Mouse (Mus musculus) mouse trophoblast stem cell (cell line): ENCODE data around the gene Ostn.

ENCODE experiments used
- in situ Hi-C, 2 experiments: fragments of 300-500 bp; cut with MseI, MboI; formaldehyde crosslinking; loops; 2 replicates in 1 of 2; 3 replicates in 1 of 2; pipeline ENCODE4 v1.15.1; 2025

The Ostn gene

GRCm38 (mm10) chr16:27387634-27388611 is 80.6 kb downstream of the Ostn start:
- in situ Hi-C loops: no loop called here

GRCm38 (mm10) chr16:27388761-27389451 is 81.6 kb downstream of the Ostn start, which contains the start of gene Ccdc50:
Gene Ccdc50 (plus strand): TSS chr16:27388869.
- in situ Hi-C loops: no loop called here

DNA sequence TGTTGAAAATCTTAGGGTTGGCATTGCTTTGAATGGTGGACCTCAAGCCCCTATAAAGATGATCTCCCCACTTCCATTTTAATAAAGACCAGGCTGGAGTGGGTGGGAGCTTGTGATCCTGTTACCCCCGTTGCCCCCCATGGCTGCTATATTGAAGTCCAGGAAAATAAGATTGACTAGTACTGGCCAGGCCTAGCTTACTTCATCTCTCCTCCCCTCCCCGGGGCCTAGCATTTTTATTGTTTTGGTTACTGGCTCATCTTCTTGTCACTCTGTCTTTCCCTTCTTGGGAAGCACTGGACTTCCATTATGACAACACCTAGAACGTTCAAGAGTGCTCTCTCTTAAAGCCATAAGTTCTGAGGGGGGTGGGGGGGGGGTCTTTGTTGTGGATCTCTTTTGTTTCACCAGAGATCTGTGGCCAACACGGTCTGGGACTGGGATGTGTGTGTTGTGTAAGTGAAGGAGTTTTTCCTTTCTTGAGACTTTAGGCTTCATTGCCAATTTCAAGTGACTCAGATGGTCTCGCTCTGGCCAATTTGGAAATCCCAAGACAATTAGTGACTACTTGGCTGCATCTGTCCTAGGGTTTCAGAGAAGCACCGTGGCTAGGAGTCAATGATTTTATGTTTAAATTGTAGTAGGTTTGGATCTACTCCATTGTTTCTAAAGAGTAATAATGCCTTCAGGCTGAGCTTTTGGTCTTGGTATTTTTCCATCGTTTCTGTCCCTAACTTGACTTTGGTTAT is 82.4 kb downstream of the Ostn start:
- in situ Hi-C loops: no loop called here

GRCm38 (mm10) chr16:27390306-27390705 is 83.0 kb downstream of the Ostn start:
- in situ Hi-C loops: no loop called here

GRCm38 (mm10) chr16:27391845-27392244 is 84.6 kb downstream of the Ostn start:
- in situ Hi-C loops: no loop called here

DNA sequence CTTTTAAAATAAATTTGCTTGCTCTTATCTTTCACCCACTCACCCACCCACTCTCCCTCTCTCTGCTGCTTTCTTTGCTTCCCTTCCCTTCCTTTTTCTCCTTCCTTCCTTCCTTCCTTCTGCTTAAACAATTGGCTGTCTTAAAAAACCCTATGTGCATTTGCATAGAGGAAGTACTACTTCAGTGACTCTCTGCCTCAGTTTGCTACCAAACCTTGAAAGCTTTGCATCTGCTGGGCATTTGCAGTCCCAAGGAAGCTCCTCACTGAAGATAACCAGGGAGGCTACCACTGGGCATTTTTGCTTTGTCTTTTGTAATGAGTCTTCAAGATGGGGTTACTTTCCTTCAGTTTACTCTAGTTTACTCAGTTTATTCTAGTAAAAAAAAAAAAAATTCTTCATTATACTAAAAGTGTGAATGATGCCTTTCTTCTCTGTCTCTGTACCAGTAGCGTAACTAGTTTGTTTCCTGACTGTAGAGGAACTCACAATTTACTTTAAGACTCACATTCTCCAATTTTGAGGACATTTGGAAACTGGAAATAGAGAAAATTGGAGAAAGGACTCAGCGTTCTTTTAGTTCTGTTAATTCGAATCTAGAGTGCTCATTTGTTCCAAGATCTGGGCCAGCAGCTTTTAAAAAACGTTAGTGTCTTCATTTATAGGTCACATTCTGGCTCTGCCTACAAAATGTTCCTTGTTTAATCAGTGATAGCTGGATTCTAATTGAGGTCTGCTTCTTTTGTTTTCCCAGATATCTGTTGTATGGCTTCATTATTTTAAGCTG is 88.2 kb downstream of the Ostn start:
- in situ Hi-C loops: no loop called here

- in situ Hi-C loops: no loop called here
Measured at GRCm38 (mm10) chr16:27396951-27397350, 89.7 kb downstream of the Ostn start.

GRCm38 (mm10) chr16:27399026-27399718 is 91.9 kb downstream of the Ostn start:
- in situ Hi-C loops: no loop called here

GRCm38 (mm10) chr16:27399719-27400253 is 92.5 kb downstream of the Ostn start:
- in situ Hi-C loops: no loop called here
